Mouse (Mus musculus) Muller cell, postnatal 12 days (primary cell): ENCODE measurements around the gene Zdhhc22.

Experiments used
- DNase-seq: peaks from one replicate; pipeline ENCODE4 v3.0.0-alpha.2; 2015; ENCODE audit errors: inconsistent ontology term

Gene Zdhhc22

GRCm38 (mm10) chr12:86938571-86938970 is 51.7 kb downstream of the Zdhhc22 start:
- no peak for DNase-seq

DNA sequence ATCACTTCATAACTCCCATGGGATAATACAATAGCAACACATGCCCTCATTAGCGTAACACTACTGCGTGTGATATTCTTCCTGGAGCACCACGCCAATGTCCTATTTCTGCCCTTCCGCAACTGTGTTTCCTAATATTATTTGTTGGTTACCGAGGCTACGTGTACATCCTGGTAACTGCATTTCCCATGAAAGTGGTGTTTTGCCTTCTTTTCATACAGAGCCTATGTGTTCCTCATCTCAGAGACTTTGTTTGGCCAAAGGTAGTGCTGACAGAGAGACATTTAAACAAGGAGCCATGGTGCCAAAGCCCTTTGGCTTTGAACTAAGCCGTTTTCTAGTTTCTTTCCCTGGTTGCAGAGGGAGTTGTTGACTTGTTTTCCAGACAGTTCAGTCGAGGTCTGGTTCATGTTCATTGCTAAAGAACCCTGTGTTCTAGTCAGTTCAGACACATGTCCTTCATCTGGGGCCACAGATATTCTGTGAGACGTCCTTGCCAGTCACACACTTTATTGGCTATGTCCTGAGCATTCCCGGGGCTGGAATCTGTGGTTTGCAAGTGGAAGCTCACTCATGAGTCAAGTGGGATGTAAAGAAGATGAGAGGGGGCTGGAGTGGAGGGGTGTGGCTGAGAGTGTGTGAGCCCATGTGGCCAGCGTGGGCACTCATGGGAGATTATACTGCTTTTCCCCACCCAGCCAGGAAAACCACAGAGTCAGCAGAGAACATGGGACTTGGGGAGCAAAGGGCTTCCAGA is 53.5 kb downstream of the Zdhhc22 start:
- no peak for DNase-seq

DNA sequence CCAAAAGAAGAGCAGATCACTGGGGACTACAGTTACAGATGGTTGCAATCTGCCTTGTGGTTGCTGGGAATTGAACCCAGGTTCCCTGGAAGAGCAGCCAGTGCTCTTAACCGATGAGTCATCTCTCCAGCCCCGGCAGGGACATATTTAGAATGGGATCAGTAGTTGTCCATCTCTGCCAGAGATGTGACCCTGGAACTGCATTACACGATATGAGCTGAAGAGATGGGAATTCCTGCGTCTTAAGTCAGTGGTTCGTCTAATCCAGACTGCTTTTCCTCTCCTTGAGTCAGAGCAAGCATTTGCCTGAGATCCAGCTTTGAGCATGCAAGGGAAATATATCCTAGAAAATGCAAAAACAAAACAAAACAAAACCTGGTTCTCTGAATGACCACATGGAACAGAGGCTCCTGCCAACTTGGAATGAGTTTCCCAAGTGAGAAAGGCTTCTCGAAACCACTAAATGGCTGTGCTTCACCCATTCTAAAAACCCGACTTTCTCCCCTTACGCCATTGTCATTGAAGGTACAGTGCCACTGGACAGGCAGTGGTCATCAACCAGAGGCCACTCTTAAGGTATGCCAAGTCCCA is 54.4 kb downstream of the Zdhhc22 start:
- DNase-seq, result no peak

DNA sequence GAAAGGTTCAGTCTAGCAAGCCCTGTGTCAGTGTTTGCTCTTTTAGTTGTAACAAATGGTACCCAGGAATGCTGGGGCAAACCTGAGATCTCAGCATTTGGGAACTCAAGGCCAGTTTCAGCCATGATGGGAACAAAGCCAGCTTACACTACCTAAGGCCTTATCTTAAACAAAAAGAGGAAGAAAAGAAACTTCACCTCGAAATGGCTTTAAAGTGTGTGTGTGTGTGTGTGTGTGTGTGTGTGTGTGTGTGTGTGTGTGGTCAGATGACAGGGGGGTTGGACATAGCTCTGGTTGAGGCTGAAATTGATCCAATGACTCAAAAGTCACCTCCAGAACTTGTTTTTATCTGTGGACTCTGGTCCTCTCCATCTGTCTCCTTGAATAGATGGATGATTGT is 55.5 kb downstream of the Zdhhc22 start:
- no peak for DNase-seq

DNA sequence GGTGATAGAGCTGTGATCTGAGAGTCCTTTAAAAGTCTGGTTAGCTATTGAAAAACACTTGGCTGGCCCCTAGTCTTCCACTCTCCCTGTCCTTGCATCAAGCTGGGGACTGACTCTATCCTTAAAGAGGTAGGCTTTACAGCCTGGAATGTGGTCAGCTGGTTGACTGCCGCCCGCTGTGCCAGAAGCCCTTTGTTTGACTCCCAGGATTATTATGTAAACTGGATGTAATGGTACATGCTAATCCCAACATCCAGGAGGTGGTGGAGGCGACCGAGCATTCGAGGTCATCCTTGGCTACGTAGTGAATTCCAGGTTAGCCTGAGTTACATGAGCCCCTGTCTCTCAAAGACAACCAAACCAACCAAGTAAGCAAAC is 57.7 kb downstream of the Zdhhc22 start:
- DNase-seq, result no peak

DNA sequence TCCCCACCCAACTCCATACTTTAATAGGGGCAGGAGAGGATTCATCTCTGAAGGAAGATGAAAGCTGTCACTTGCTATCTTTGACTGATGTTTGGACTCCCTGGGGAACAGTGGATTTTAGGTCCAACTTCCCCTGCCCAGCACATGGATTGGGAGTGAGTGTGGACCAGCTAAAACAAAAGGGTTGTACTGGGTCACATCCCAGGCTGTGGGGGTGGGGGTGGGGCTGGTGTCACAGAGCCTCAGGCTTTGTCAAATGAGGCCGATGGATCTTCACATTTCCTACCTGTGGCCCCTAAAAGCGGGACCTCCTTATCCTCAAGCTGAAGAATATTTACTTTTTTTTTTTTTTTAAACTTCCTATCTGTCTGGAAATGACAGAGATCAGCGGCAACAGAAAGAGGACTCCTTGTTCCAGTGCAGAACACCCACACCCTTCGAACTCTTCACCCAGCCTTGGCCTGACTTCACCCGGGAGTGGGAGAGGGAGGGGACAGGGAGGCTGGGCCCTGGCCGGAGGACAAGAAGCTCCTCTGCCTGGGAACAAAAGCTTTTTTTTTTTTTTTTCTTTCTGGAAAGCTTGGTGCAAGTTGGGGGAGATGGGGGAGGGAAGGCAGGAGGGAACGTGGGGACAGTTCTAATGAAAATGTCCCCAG is 58.2 kb downstream of the Zdhhc22 start:
- DNase-seq, result peak; percentile 94

DNA sequence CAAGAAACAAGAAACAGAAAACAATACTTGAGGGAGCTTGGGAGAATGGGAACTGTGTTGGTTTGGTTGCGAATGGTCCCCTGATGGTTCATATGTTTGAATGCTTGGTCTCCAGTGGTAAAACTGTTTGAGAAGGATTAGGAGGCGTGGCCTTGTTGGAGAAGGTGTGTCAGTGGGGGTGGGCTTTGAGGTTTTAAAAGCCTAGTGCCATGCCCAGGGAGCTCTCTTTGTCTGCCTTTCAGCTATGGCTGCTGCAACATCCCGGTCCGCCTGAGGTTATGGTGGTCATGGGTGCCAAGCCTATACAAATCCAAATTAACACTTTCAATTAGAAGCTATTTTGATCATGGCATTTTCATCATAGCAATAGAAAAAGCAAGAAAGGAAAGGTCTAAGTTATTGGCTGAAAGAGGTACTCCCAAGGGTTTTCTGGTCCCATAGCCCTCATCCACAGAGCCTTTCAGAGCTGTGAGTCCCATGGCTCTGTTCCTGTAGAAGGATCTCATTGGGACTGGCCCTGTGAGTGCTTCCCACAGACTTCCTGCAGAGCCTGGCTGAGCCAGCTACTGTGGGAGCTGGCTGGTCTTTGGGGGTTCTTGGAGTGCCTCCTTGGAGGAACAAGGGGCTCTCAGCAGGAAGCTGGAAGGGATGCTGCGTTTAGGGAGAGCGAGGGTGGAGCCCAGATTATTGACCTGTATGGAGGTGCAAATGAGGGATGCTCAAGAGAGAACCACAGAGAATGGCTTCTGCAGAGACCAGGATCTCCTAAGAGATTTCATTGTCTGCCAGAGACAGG is 59.1 kb downstream of the Zdhhc22 start:
- no peak for DNase-seq
